Mouse (Mus musculus) forebrain, embryonic 10.5 days (tissue): ENCODE data around the gene Ubxn11. TPM values are rescaled to one million over a fixed set of nuclear protein-coding genes. Genes with fewer than 3 reads are reported as not detected.
"Not testable (repeated sequence)": the region's sequence is repeated elsewhere in the genome, so short reads cannot be mapped to it uniquely, and the experiment has no call there.

Experiments
- DNase-seq: peaks from one replicate; pipeline ENCODE4 v3.0.0-alpha.2; 2017; ENCODE audit warnings: low spot score; ENCODE audit errors: extremely low spot score
- H3K27ac ChIP-seq: fragments of 300-500 bp; sonication (generic); 2 replicates; pipeline ENCODE4 v1.5.1; 2016; ENCODE audit warnings: mild to moderate bottlenecking
- H3K27me3 ChIP-seq: fragments of 300-500 bp; sonication (generic); 2 replicates; pipeline ENCODE4 v1.6.1; 2016; ENCODE audit warnings: mild to moderate bottlenecking; ENCODE audit not compliant: poor library complexity, severe bottlenecking
- H3K36me3 ChIP-seq: fragments of 300-500 bp; sonication (generic); replicated peaks from 2 replicates; pipeline ENCODE4 v1.6.1; 2016; ENCODE audit warnings: mild to moderate bottlenecking, moderate library complexity
- H3K4me1 ChIP-seq: fragments of 300-500 bp; sonication (generic); 2 replicates; pipeline ENCODE4 v1.6.1; 2016
- H3K4me3 ChIP-seq: fragments of 300-500 bp; sonication (generic); 2 replicates; pipeline ENCODE4 v1.5.1; 2016; ENCODE audit warnings: mild to moderate bottlenecking, moderate library complexity
- H3K9me3 ChIP-seq: fragments of 300-500 bp; sonication (generic); 2 replicates; pipeline ENCODE4 v1.6.1; 2016; ENCODE audit warnings: mild to moderate bottlenecking, moderate library complexity
- WGBS: fragments of 180-500 bp; shearing (Covaris S2); methylation state at CpG from one replicate; pipeline ENCODE4 v1.1.7; 2016; 5-methylcytosine and 5-hydroxymethylcytosine counted together
- polyA plus RNA-seq: library from polyadenylated mRNA; unstranded; fragments of >200 nt; fragmentation: Nextera tagmentation; extraction: Ambion mirVana; gene quantifications from 2 replicates; pipeline ENCODE4 v1.2.1, GENCODE M21; 2016

The Ubxn11 gene
- polyA plus RNA-seq, 1 experiment from 2014 or later = 7.3 TPM

GRCm38 (mm10) chr4:134149389-134149788, 47.0 kb downstream of the Ubxn11 start:
- no peak for DNase-seq
- H3K4me3 ChIP-seq = no peak overlapping the region
- H3K27me3 ChIP-seq = no peaks in the 10 kb centered on the region
- H3K9me3 ChIP-seq = no peaks in the 10 kb centered on the region
- H3K4me1 ChIP-seq = no peaks in the 10 kb centered on the region
- 97% methylated on average over 4 of the region's 4 CpGs for WGBS
- H3K27ac ChIP-seq = no peak overlapping the region
- H3K36me3 ChIP-seq = peaks cover 96% of the 10 kb centered on the region

GRCm38 (mm10) chr4:134152112-134152511, 49.7 kb downstream of the Ubxn11 start:
- no peaks in the 10 kb centered on the region for H3K4me1 ChIP-seq
- no peak overlapping the region for H3K4me3 ChIP-seq
- WGBS = 92% methylated on average over 3 of the region's 3 CpGs
- no peaks in the 10 kb centered on the region for H3K9me3 ChIP-seq
- DNase-seq = no peak
- peaks cover 92% of the 10 kb centered on the region for H3K36me3 ChIP-seq
- no peak overlapping the region for H3K27ac ChIP-seq
- H3K27me3 ChIP-seq = no peaks in the 10 kb centered on the region

- 94% methylated on average over 3 of the region's 3 CpGs for WGBS
- Histone ChIP-seq H3K36me3 (peaks cover 76% of the 10 kb centered on the region), H3K27ac (no peak overlapping the region), H3K4me3 (no peak overlapping the region), H3K4me1 (no peaks in the 10 kb centered on the region), H3K27me3 (0 out of 2 replicates have a peak, but pooled peaks cover 1% of the 10 kb centered on the region), H3K9me3 (no peaks in the 10 kb centered on the region)
- no peak for DNase-seq
Measured at GRCm38 (mm10) chr4:134153656-134154055, 51.3 kb downstream of the Ubxn11 start.

GRCm38 (mm10) chr4:134154354-134154753, 52.0 kb downstream of the Ubxn11 start:
- Histone ChIP-seq H3K9me3 (no peaks in the 10 kb centered on the region), H3K27ac (no peak overlapping the region), H3K4me1 (no peaks in the 10 kb centered on the region), H3K36me3 (peaks cover 69% of the 10 kb centered on the region), H3K4me3 (no peak overlapping the region), H3K27me3 (0 out of 2 replicates have a peak, but pooled peaks cover 7% of the 10 kb centered on the region)
- WGBS = 93% methylated on average over 3 of the region's 3 CpGs
- no peak for DNase-seq

- H3K4me1 ChIP-seq = no peaks in the 10 kb centered on the region
- 0 out of 2 replicates have a peak, but pooled peaks cover 7% of the 10 kb centered on the region for H3K27me3 ChIP-seq
- no peaks in the 10 kb centered on the region for H3K9me3 ChIP-seq
- 92% methylated on average over 6 of the region's 6 CpGs for WGBS
- H3K4me3 ChIP-seq = no peak overlapping the region
- no peak for DNase-seq
- H3K36me3 ChIP-seq = peaks cover 59% of the 10 kb centered on the region
- H3K27ac ChIP-seq = no peak overlapping the region
Measured at GRCm38 (mm10) chr4:134155531-134155930, 53.2 kb downstream of the Ubxn11 start.

GRCm38 (mm10) chr4:134155961-134156465, 53.6 kb downstream of the Ubxn11 start:
- H3K4me1 ChIP-seq = no peaks in the 10 kb centered on the region
- 0 out of 2 replicates have a peak, but pooled peaks cover 7% of the 10 kb centered on the region for H3K27me3 ChIP-seq
- peaks cover 54% of the 10 kb centered on the region for H3K36me3 ChIP-seq
- H3K9me3 ChIP-seq = no peaks in the 10 kb centered on the region
- no peak overlapping the region for H3K27ac ChIP-seq
- WGBS = 90% methylated on average over 10 of the region's 10 CpGs
- DNase-seq = no peak
- no peak overlapping the region for H3K4me3 ChIP-seq

GRCm38 (mm10) chr4:134156744-134157143, 54.4 kb downstream of the Ubxn11 start:
- WGBS = 84% methylated on average over 8 of the region's 8 CpGs
- H3K27me3 ChIP-seq = 0 out of 2 replicates have a peak, but pooled peaks cover 7% of the 10 kb centered on the region
- H3K4me1 ChIP-seq = no peaks in the 10 kb centered on the region
- DNase-seq = no peak
- no peak overlapping the region for H3K27ac ChIP-seq
- peaks cover 47% of the 10 kb centered on the region for H3K36me3 ChIP-seq
- no peaks in the 10 kb centered on the region for H3K9me3 ChIP-seq
- no peak overlapping the region for H3K4me3 ChIP-seq

GRCm38 (mm10) chr4:134157558-134157957, 55.2 kb downstream of the Ubxn11 start:
- Histone ChIP-seq H3K4me3 (no peak overlapping the region), H3K27me3 (0 out of 2 replicates have a peak, but pooled peaks cover 7% of the 10 kb centered on the region), H3K27ac (no peak overlapping the region), H3K9me3 (no peaks in the 10 kb centered on the region), H3K36me3 (peaks cover 39% of the 10 kb centered on the region), H3K4me1 (no peaks in the 10 kb centered on the region)
- 88% methylated on average over 2 of the region's 2 CpGs for WGBS
- no peak for DNase-seq

- WGBS = 86% methylated on average over 6 of the region's 6 CpGs
- no peak overlapping the region for H3K27ac ChIP-seq
- peaks cover 26% of the 10 kb centered on the region for H3K36me3 ChIP-seq
- DNase-seq = no peak
- 0 out of 2 replicates have a peak, but pooled peaks cover 7% of the 10 kb centered on the region for H3K27me3 ChIP-seq
- no peak overlapping the region for H3K4me3 ChIP-seq
- H3K4me1 ChIP-seq = no peaks in the 10 kb centered on the region
- H3K9me3 ChIP-seq = no peaks in the 10 kb centered on the region
Measured at GRCm38 (mm10) chr4:134158774-134159173, 56.4 kb downstream of the Ubxn11 start.

- not testable (repeated sequence) for H3K4me1 ChIP-seq, H3K27ac ChIP-seq, H3K27me3 ChIP-seq, H3K9me3 ChIP-seq
- DNase-seq = peak; percentile 25
- peak overlapping the region; percentile 56 for H3K4me3 ChIP-seq
- peaks cover 19% of the 10 kb centered on the region for H3K36me3 ChIP-seq
- 15% methylated on average over 30 of the region's 30 CpGs for WGBS
Measured at GRCm38 (mm10) chr4:134160071-134160470, 57.7 kb downstream of the Ubxn11 start.

GRCm38 (mm10) chr4:134164591-134164990, 62.2 kb downstream of the Ubxn11 start:
- Histone ChIP-seq H3K9me3 (no peaks in the 10 kb centered on the region), H3K27me3 (no peaks in the 10 kb centered on the region), H3K27ac (no peak overlapping the region), H3K4me1 (no peaks in the 10 kb centered on the region), H3K36me3 (peaks cover 44% of the 10 kb centered on the region), H3K4me3 (no peak overlapping the region)
- 95% methylated on average over 5 of the region's 6 CpGs for WGBS
- DNase-seq = no peak

- H3K27ac ChIP-seq = no peak overlapping the region
- 87% methylated on average over 6 of the region's 6 CpGs for WGBS
Measured at GRCm38 (mm10) chr4:134165024-134165423, 62.7 kb downstream of the Ubxn11 start.

GRCm38 (mm10) chr4:134165548-134166465, 63.4 kb downstream of the Ubxn11 start:
- peaks cover 51% of the 10 kb centered on the region for H3K36me3 ChIP-seq
- no peak overlapping the region for H3K27ac ChIP-seq
- no peaks in the 10 kb centered on the region for H3K4me1 ChIP-seq
- WGBS = 86% methylated on average over 3 of the region's 3 CpGs
- DNase-seq = no peak
- H3K27me3 ChIP-seq = no peaks in the 10 kb centered on the region
- no peak overlapping the region for H3K4me3 ChIP-seq
- H3K9me3 ChIP-seq = no peaks in the 10 kb centered on the region

More at GRCm38 (mm10) chr4:134165024-134165423, 62.7 kb downstream of the Ubxn11 start:
- Histone ChIP-seq H3K4me3 (no peak overlapping the region), H3K27me3 (no peaks in the 10 kb centered on the region), H3K36me3 (peaks cover 44% of the 10 kb centered on the region), H3K4me1 (no peaks in the 10 kb centered on the region), H3K9me3 (no peaks in the 10 kb centered on the region)
- no peak for DNase-seq
